Comparison of ENCODE assay signal across 8 mouse cellular contexts in the genomic region with DNA sequence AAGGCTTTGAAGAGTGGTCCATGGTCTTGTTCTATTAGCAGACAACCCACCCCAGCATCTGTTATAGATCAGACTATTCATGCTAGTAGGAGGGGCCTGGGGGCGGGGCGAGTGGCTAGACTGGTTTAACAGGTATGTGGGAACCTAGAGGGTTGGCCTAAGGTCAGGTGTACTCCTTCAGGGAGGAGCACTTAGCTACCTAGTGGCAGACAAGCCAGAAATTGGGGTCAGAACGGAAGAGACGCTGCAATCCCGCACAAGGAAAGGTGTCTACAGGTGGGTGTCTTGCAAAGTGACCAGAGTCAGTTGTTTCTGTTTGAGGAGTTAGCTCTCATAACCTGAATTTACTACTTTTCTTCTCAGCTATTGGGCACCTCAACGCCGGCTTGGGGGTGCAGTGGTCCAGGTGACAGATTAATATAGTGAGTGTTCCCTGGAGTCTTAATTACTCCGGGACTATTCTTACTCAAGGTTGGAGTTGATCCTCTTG. TPM values are rescaled to one million over a fixed set of nuclear protein-coding genes. Genes with fewer than 3 reads are reported as not detected.
DNase-seq lines count a peak whose midpoint lies in the region; ATAC-seq lines count a peak whose summit lies in the region.

TSS of gene Rnf225 (plus strand) at position 226 of the 490 bp plus-strand sequence.

- ATAC-seq in embryonic facial prominence, embryonic 14.5 days (ENCODE audit: low read depth), result peak; percentile 64
- ATAC-seq in lung, embryonic 15.5 days (ENCODE audit: borderline replicate concordance, extremely low read depth, low FRiP score, low TSS enrichment), result peak; percentile 25; the same call in 1 of the 2 replicates
- peak; percentile 84 for ATAC-seq in stomach, embryonic 15.5 days (ENCODE audit: insufficient read depth, low FRiP score, low read depth)

- no peaks in the 10 kb centered on the region for H3K9me3 ChIP-seq in heart, embryonic 10.5 days
- H3K9me3 ChIP-seq in embryonic facial prominence, embryonic 14.5 days (ENCODE audit: control insufficient read depth, low read length), result no peaks in the 10 kb centered on the region
- H3K9me3 ChIP-seq in lung, embryonic 15.5 days, result no peaks in the 10 kb centered on the region
- H3K9me3 ChIP-seq in stomach, embryonic 15.5 days, result no peaks in the 10 kb centered on the region

- peak within 1 kb of the TSS; percentile 67 for H3K9ac ChIP-seq in embryonic facial prominence, embryonic 14.5 days (ENCODE audit: low read depth, low read length)
- H3K9ac ChIP-seq in lung, embryonic 15.5 days, result peak within 1 kb of the TSS; percentile 39
- H3K9ac ChIP-seq in stomach, embryonic 15.5 days, result 0 out of 2 replicates have a peak within 1 kb of the TSS, but pooled peaks have one; percentile 6

- peaks cover 46% of the 10 kb centered on the region for H3K36me3 ChIP-seq in heart, embryonic 10.5 days
- peaks cover 44% of the 10 kb centered on the region for H3K36me3 ChIP-seq in embryonic facial prominence, embryonic 14.5 days (ENCODE audit: control insufficient read depth, insufficient read depth, low read length)
- peaks cover 38% of the 10 kb centered on the region for H3K36me3 ChIP-seq in lung, embryonic 15.5 days
- H3K36me3 ChIP-seq in stomach, embryonic 15.5 days, result peaks cover 30% of the 10 kb centered on the region

- peaks cover 18% of the 10 kb centered on the region; the same call in 1 of the 2 replicates for H3K27me3 ChIP-seq in heart, embryonic 10.5 days (ENCODE audit: insufficient read depth, poor library complexity, severe bottlenecking)
- peaks cover 13% of the 10 kb centered on the region; the same call in 1 of the 2 replicates for H3K27me3 ChIP-seq in embryonic facial prominence, embryonic 14.5 days (replicated peaks; ENCODE audit: control insufficient read depth, insufficient read depth, low read length)
- no peaks in the 10 kb centered on the region for H3K27me3 ChIP-seq in lung, embryonic 15.5 days
- H3K27me3 ChIP-seq in stomach, embryonic 15.5 days (replicated peaks), result 0 out of 2 replicates have a peak, but pooled peaks cover 6% of the 10 kb centered on the region

- no peak for DNase-seq in heart, embryonic 10.5 days (ENCODE audit: low spot score)
- no peak for DNase-seq in heart, adult 9 months (ENCODE audit: low spot score in 2 of 2)
- DNase-seq in embryonic facial prominence, embryonic 14.5 days (ENCODE audit: low spot score), result peak; percentile 75
- peak; percentile 56 for DNase-seq in kidney, adult 9 months
- no peak for DNase-seq in adrenal gland, postnatal 36 days
- no peak for DNase-seq in gastrocnemius, postnatal 10 days

- H3K27ac ChIP-seq in heart, embryonic 10.5 days, result peak within 1 kb of the TSS; percentile 69
- no peak within 1 kb of the TSS for H3K27ac ChIP-seq in embryonic facial prominence, embryonic 14.5 days (replicated peaks; ENCODE audit: low read depth, low read length)
- no peak within 1 kb of the TSS for H3K27ac ChIP-seq in lung, embryonic 15.5 days
- no peak within 1 kb of the TSS for H3K27ac ChIP-seq in stomach, embryonic 15.5 days

- peak within 1 kb of the TSS; percentile 68 for H3K4me2 ChIP-seq in embryonic facial prominence, embryonic 14.5 days (ENCODE audit: low read depth, low read length)
- peak within 1 kb of the TSS; percentile 84 for H3K4me2 ChIP-seq in lung, embryonic 15.5 days
- peak within 1 kb of the TSS; percentile 78 for H3K4me2 ChIP-seq in stomach, embryonic 15.5 days

- peaks cover 28% of the 10 kb centered on the region for H3K4me1 ChIP-seq in heart, embryonic 10.5 days
- peaks cover 9% of the 10 kb centered on the region; the same call in 1 of the 2 replicates for H3K4me1 ChIP-seq in embryonic facial prominence, embryonic 14.5 days (ENCODE audit: control insufficient read depth, insufficient read depth, low read length)
- peaks cover 35% of the 10 kb centered on the region for H3K4me1 ChIP-seq in lung, embryonic 15.5 days
- peaks cover 25% of the 10 kb centered on the region; the same call in 1 of the 2 replicates for H3K4me1 ChIP-seq in stomach, embryonic 15.5 days

- peak within 1 kb of the TSS; percentile 62 for H3K4me3 ChIP-seq in heart, embryonic 10.5 days
- H3K4me3 ChIP-seq in embryonic facial prominence, embryonic 14.5 days (ENCODE audit: low read depth, low read length), result peak within 1 kb of the TSS; percentile 37
- H3K4me3 ChIP-seq in lung, embryonic 15.5 days, result peak within 1 kb of the TSS; percentile 36
- peak within 1 kb of the TSS; percentile 39 for H3K4me3 ChIP-seq in stomach, embryonic 15.5 days (replicated peaks)

- 22% methylated on average over 8 of the region's 8 CpGs for WGBS in heart, embryonic 10.5 days
- 18% methylated on average over 8 of the region's 8 CpGs for WGBS in embryonic facial prominence, embryonic 14.5 days
- 15% methylated on average over 8 of the region's 8 CpGs for WGBS in lung, embryonic 15.5 days
- WGBS in stomach, embryonic 15.5 days, result 27% methylated on average over 8 of the region's 8 CpGs

RNA-seq across cellular contexts. Expression of gene Rnf225, which starts in this region (rescaled TPM):
- polyA plus RNA-seq in heart, embryonic 10.5 days (2016; fragmentation: Nextera tagmentation; extraction: Ambion mirVana), result 1.1 TPM in 2 replicates
- polyA plus RNA-seq in embryonic facial prominence, embryonic 14.5 days (2014; fragmentation: Nextera tagmentation; extraction: Ambion mirVana), result 0.43 and 0.49 TPM in 2 replicates
- polyA plus RNA-seq in lung, embryonic 15.5 days (2015; fragmentation: Nextera tagmentation; extraction: Ambion mirVana), result 0.98 and 1.3 TPM in 2 replicates
- polyA plus RNA-seq in stomach, embryonic 15.5 days (2015; fragmentation: Nextera tagmentation; extraction: Ambion mirVana), result 1.0 and 1.3 TPM in 2 replicates
- under 1 TPM; 0.20 to 0.63 TPM for total RNA-seq in adrenal gland, postnatal 36 days (2021)
- total RNA-seq in gastrocnemius, postnatal 10 days (2021), result under 1 TPM; 0.26 to 0.34 TPM

Comparison
In these comparisons a context has a peak if more than half of its experiments do, and no peak if none do; other contexts are left out.
1. Peak in DNase-seq, ATAC-seq, H3K4me3 ChIP-seq, H3K9ac ChIP-seq and H3K4me2 ChIP-seq in embryonic facial prominence, embryonic 14.5 days; RNA of the gene not detected or under 1 TPM.
2. ATAC-seq: peak in every context shown above with its lines; median percentile 84 in stomach, embryonic 15.5 days; 64 in embryonic facial prominence, embryonic 14.5 days; 25 in lung, embryonic 15.5 days.
3. H3K9ac ChIP-seq: peak in every context shown above with its lines; median percentile 67 in embryonic facial prominence, embryonic 14.5 days; 39 in lung, embryonic 15.5 days; 6 in stomach, embryonic 15.5 days.